9 mouse cellular contexts compared by ENCODE assay signal in genomic region chr6:83599060-83599550, GRCm38 (mm10). TPM values are rescaled to one million over a fixed set of nuclear protein-coding genes. Genes with fewer than 3 reads are reported as not detected.
DNase-seq lines count a peak whose midpoint lies in the region; ATAC-seq and TF ChIP-seq lines count a peak whose summit lies in the region.
"Had no signal": no experiment of that assay in that cellular context is flagged by ENCODE, and none has a peak within 500 bp of the region (broad histone marks: within the 10 kb centered on the region; RNA-seq: fewer than 3 reads in every experiment).

No protein-coding gene starts in this region.

- 44% methylated on average over 24 of the region's 24 CpGs for WGBS in kidney, embryonic 14.5 days
- WGBS in embryonic facial prominence, embryonic 12.5 days, result 42% methylated on average over 24 of the region's 24 CpGs
- WGBS in hindbrain, postnatal 0 days, result 32% methylated on average over 24 of the region's 24 CpGs
- WGBS in midbrain, embryonic 16.5 days, result 33% methylated on average over 24 of the region's 24 CpGs

- no peak for TF ChIP-seq CTCF in hindbrain, postnatal 0 days (IDR thresholded peaks at IDR 0.05; ENCODE audit: low read depth)

- H3K4me2 ChIP-seq in kidney, embryonic 14.5 days (replicated peaks; ENCODE audit: low read depth, low read length), result peak overlapping the region; percentile 48
- H3K4me2 ChIP-seq in embryonic facial prominence, embryonic 12.5 days (replicated peaks), result peak overlapping the region; percentile 53
- peak overlapping the region; percentile 57 for H3K4me2 ChIP-seq in hindbrain, postnatal 0 days (ENCODE audit: low read depth, low read length)
- peak overlapping the region; percentile 67 for H3K4me2 ChIP-seq in midbrain, embryonic 16.5 days (ENCODE audit: low read length)

- ATAC-seq in kidney, embryonic 14.5 days (ENCODE audit: low FRiP score, low TSS enrichment), result no peak
- ATAC-seq in embryonic facial prominence, embryonic 12.5 days (ENCODE audit: insufficient number of reproducible peaks, insufficient read depth, low FRiP score, low TSS enrichment), result no peak
- 0 out of 2 replicates have a peak, but pooled peaks have one; percentile 24 for ATAC-seq in hindbrain, postnatal 0 days
- ATAC-seq in midbrain, embryonic 16.5 days, result peak; percentile 51; the same call in 1 of the 2 replicates

- no peaks in the 10 kb centered on the region for H3K27me3 ChIP-seq in kidney, embryonic 14.5 days (ENCODE audit: control insufficient read depth, insufficient read depth, low read length)
- H3K27me3 ChIP-seq in embryonic facial prominence, embryonic 12.5 days, result no peaks in the 10 kb centered on the region
- H3K27me3 ChIP-seq in hindbrain, postnatal 0 days (ENCODE audit: insufficient read depth, low read length), result no peaks in the 10 kb centered on the region
- H3K27me3 ChIP-seq in midbrain, embryonic 16.5 days (ENCODE audit: control insufficient read depth, insufficient read depth, low read depth, low read length), result no peaks in the 10 kb centered on the region

- H3K9ac ChIP-seq in kidney, embryonic 14.5 days (ENCODE audit: low read depth, low read length), result peak overlapping the region; percentile 40; the same call in 1 of the 2 replicates
- peak overlapping the region; percentile 41; the same call in 1 of the 2 replicates for H3K9ac ChIP-seq in embryonic facial prominence, embryonic 12.5 days
- no peak overlapping the region for H3K9ac ChIP-seq in hindbrain, postnatal 0 days (replicated peaks; ENCODE audit: low read length)
- H3K9ac ChIP-seq in midbrain, embryonic 16.5 days (ENCODE audit: low read depth, low read length), result peak overlapping the region; percentile 64

- H3K36me3 ChIP-seq in kidney, embryonic 14.5 days (ENCODE audit: control insufficient read depth, insufficient read depth, low read length), result no peaks in the 10 kb centered on the region
- H3K36me3 ChIP-seq in embryonic facial prominence, embryonic 12.5 days, result no peaks in the 10 kb centered on the region
- H3K36me3 ChIP-seq in hindbrain, postnatal 0 days (ENCODE audit: insufficient read depth, low read length), result no peaks in the 10 kb centered on the region
- no peaks in the 10 kb centered on the region for H3K36me3 ChIP-seq in midbrain, embryonic 16.5 days (ENCODE audit: control insufficient read depth, insufficient read depth, low read length)

- no peak for DNase-seq in kidney, adult 11 months
- no peak for DNase-seq in hindbrain, postnatal 0 days (ENCODE audit: low spot score)
- no peak for DNase-seq in cerebellum, adult 18-20 months
- no peak for DNase-seq in T-cell, adult 2 months (ENCODE audit: low spot score)
- no peak for DNase-seq in left cerebral cortex, postnatal 25 days (ENCODE audit: low spot score in 2 of 2)

- intact Hi-C loops in left cerebral cortex, postnatal 25 days (cut with DNase I), result no loop called here

- peak overlapping the region; percentile 31 for H3K4me3 ChIP-seq in kidney, embryonic 14.5 days (ENCODE audit: low read length)
- H3K4me3 ChIP-seq in embryonic facial prominence, embryonic 12.5 days, result peak overlapping the region; percentile 32
- H3K4me3 ChIP-seq in hindbrain, postnatal 0 days (ENCODE audit: low read length), result peak overlapping the region; percentile 22
- peak overlapping the region; percentile 39 for H3K4me3 ChIP-seq in midbrain, embryonic 16.5 days (ENCODE audit: low read depth, low read length)

- H3K9me3 ChIP-seq in kidney, embryonic 14.5 days (ENCODE audit: control insufficient read depth, low read length), result no peaks in the 10 kb centered on the region
- H3K9me3 ChIP-seq in embryonic facial prominence, embryonic 12.5 days, result no peaks in the 10 kb centered on the region
- H3K9me3 ChIP-seq in hindbrain, postnatal 0 days (ENCODE audit: low read length), result no peaks in the 10 kb centered on the region
- no peaks in the 10 kb centered on the region for H3K9me3 ChIP-seq in midbrain, embryonic 16.5 days (replicated peaks; ENCODE audit: control insufficient read depth, low read length, poor library complexity, severe bottlenecking)

- H3K27ac ChIP-seq in kidney, embryonic 14.5 days (ENCODE audit: low read depth, low read length), result no peak overlapping the region
- no peak overlapping the region for H3K27ac ChIP-seq in embryonic facial prominence, embryonic 12.5 days
- H3K27ac ChIP-seq in hindbrain, postnatal 0 days, result no peak overlapping the region
- H3K27ac ChIP-seq in midbrain, embryonic 16.5 days (ENCODE audit: low read length), result no peak overlapping the region

- H3K4me1 ChIP-seq in kidney, embryonic 14.5 days (ENCODE audit: control insufficient read depth, insufficient read depth, low read length), result no peaks in the 10 kb centered on the region
- H3K4me1 ChIP-seq in embryonic facial prominence, embryonic 12.5 days, result no peaks in the 10 kb centered on the region
- no peaks in the 10 kb centered on the region for H3K4me1 ChIP-seq in hindbrain, postnatal 0 days (ENCODE audit: insufficient read depth, low read length)
- no peaks in the 10 kb centered on the region for H3K4me1 ChIP-seq in midbrain, embryonic 16.5 days (ENCODE audit: control insufficient read depth, insufficient read depth, low read length)

RNA-seq across cellular contexts. Expression of gene Stambp, which starts 26.6 kb away (rescaled TPM):
- polyA plus RNA-seq in kidney, embryonic 14.5 days (2014; fragmentation: Nextera tagmentation; extraction: Ambion mirVana), result 19.1 and 24.2 TPM in 2 replicates
- 22.0 and 22.7 TPM in 2 replicates for polyA plus RNA-seq in embryonic facial prominence, embryonic 12.5 days (2016; fragmentation: Nextera tagmentation; extraction: Ambion mirVana)
- 9.5 and 11.1 TPM in 2 replicates for total RNA-seq in hindbrain, postnatal 0 days (2014; rRNA removed)
- 58.2 and 60.4 TPM in 2 replicates for polyA plus RNA-seq in hindbrain, postnatal 0 days (2015; fragmentation: Nextera tagmentation; extraction: Ambion mirVana)
- 71.5 and 76.9 TPM in 2 replicates for polyA plus RNA-seq in midbrain, embryonic 16.5 days (2015; fragmentation: Nextera tagmentation; extraction: Ambion mirVana)
- total RNA-seq in left cerebral cortex, postnatal 25 days (2021), result 10 to 100 TPM; 31.1 to 31.6 TPM

RNA-seq across cellular contexts. Expression of gene Clec4f, which starts 56.9 kb away (rescaled TPM):
- not detected in 2 replicates for polyA plus RNA-seq in kidney, embryonic 14.5 days (2014; fragmentation: Nextera tagmentation; extraction: Ambion mirVana)
- not detected in 2 replicates for polyA plus RNA-seq in embryonic facial prominence, embryonic 12.5 days (2016; fragmentation: Nextera tagmentation; extraction: Ambion mirVana)
- total RNA-seq in hindbrain, postnatal 0 days (2014; rRNA removed), result 0.05 and 0.11 TPM in 2 replicates
- 0.09 TPM in 1 of 2 replicates, not detected in the other for polyA plus RNA-seq in hindbrain, postnatal 0 days (2015; fragmentation: Nextera tagmentation; extraction: Ambion mirVana)
- not detected in 2 replicates for polyA plus RNA-seq in midbrain, embryonic 16.5 days (2015; fragmentation: Nextera tagmentation; extraction: Ambion mirVana)
- not detected for total RNA-seq in left cerebral cortex, postnatal 25 days (2021)
- total RNA-seq: heart, postnatal 36 days had no signal

Comparison
In these comparisons a context has a peak if more than half of its experiments do, and no peak if none do; other contexts are left out.
1. ATAC-seq: peak in hindbrain, postnatal 0 days (single experiment) and midbrain, embryonic 16.5 days (single experiment); none in kidney, embryonic 14.5 days (single experiment) and embryonic facial prominence, embryonic 12.5 days (single experiment).
2. Peak in every context shown above with its lines, with median percentiles within 50 percentile points of each other: H3K4me2 ChIP-seq and H3K4me3 ChIP-seq.